Mouse (Mus musculus) heart, adult 9 months (tissue): Measurements from ENCODE around the gene Iqcd.
A peak's percentile ranks its signal among the peaks of the same experiment; 100 is the strongest.

Experiments
- DNase-seq, 2 experiments: peaks; one replicate each; pipeline ENCODE4 v3.0.0; 2022; ENCODE audit warnings: low spot score in 2 of 2

Gene Iqcd

GRCm38 (mm10) chr5:120588569-120589094 is at the start of gene Iqcd, which contains the start of gene Tpcn1:
TSS of gene Iqcd (plus strand) at chr5:120589016.
TSS of gene Tpcn1 (minus strand) at chr5:120588673.
- DNase-seq = peak; percentile 99

GRCm38 (mm10) chr5:120548236-120548850 is 40.5 kb upstream of the Iqcd start:
- DNase-seq = no peak

DNA sequence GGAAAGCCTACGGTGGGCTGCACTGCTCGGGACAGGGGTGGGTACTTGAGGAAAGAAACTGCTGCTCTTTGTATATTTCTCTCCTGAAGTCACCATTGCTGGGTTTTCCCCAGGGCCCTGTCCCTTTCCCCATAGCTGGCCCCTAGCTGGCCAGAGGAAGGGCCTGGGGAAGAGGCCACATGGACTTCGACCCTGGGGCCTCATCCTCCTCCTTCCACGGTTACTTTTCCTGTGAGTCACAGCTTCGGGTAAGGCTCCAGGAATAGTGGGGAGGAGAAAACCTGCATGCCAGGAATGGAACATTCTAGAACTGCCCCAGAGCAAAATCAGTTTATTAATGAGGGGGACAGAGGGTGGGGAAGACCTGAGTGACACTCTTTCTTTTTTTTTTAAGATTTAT is 38.7 kb upstream of the Iqcd start:
- DNase-seq = no peak

DNA sequence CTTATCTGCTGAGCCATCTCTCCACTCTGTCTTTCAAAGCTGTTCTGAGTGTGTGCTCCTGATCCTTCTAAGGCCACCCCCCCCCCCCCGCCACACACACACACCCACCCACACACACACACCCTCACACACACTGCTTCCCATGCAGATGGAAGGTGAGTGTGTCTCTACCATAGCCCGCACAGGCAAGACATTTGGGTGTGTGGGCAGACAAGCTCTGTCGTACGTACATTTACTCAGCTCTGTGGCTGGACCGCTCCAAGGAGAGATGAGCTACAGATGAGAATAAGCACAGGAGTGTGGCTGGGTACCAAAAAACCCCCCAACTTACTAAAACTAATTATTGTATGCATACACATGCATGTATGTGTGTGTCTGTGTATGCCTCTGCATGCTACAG is 38.1 kb upstream of the Iqcd start:
- DNase-seq = no peak

DNA sequence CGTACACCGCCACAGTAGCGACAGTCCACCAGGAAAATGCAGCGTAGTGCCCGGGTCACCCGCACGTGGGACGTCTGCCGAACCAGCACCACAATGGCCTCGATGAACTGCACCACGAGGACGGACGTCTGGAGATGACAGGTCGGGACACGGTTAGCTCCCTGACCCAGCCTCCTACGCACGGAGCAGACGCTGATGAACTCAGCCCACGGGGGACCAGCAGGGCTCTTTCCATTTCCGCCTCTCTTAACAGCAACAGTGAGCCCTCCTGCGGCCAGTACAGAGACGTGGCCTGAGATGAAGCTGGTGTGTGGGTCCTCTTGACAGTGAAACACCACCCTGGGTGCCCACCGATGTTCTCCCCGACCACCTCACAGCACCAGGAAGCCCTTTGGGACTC is 32.9 kb upstream of the Iqcd start:
- DNase-seq = no peak

DNA sequence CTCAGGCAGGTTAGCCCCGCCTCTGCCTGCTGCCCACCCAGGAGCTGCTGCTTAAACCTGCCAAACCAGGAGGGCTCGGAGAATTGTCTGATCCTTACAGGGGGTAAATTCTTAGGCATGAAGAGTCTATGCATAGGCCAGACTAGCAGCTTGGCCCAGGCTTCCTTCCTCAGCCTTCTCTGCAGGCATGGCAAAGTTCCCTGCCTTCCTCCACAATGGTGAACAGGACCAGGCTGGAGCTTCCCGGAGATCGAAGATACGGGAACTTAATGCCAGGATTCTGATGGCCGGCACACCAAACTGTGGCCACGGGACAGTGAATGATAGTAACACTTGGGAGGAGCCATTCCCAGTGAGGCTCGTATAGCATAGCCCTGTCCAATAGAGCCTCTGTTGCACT is 30.8 kb upstream of the Iqcd start:
- no peak for DNase-seq

DNA sequence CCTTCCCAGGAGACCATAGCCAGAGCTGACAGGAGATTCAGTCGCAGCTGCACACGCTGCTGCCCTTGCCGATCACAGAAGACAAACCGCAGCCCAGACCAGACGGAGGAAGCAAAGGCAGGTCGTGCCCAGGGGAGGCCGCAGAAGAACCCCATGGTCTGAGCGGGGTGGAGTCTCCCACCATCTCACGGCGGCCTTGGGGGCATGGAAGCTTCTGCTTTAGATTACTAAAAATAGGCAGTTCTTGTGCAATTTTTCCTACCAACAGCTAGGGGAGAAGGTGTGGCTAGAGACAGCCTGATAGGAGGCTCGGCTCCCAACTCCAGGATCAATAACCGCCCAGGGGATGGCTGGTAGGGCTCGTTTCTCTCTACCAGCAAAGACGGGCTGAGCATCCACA is 30.1 kb upstream of the Iqcd start:
- DNase-seq = peak in 1 of 2 experiments; percentile 51

- DNase-seq = peak in 1 of 2 experiments; percentile 16
Measured at GRCm38 (mm10) chr5:120560129-120560615, 28.6 kb upstream of the Iqcd start.

GRCm38 (mm10) chr5:120560616-120561311 is 28.1 kb upstream of the Iqcd start:
- DNase-seq = peak; percentile 84 to 85

DNA sequence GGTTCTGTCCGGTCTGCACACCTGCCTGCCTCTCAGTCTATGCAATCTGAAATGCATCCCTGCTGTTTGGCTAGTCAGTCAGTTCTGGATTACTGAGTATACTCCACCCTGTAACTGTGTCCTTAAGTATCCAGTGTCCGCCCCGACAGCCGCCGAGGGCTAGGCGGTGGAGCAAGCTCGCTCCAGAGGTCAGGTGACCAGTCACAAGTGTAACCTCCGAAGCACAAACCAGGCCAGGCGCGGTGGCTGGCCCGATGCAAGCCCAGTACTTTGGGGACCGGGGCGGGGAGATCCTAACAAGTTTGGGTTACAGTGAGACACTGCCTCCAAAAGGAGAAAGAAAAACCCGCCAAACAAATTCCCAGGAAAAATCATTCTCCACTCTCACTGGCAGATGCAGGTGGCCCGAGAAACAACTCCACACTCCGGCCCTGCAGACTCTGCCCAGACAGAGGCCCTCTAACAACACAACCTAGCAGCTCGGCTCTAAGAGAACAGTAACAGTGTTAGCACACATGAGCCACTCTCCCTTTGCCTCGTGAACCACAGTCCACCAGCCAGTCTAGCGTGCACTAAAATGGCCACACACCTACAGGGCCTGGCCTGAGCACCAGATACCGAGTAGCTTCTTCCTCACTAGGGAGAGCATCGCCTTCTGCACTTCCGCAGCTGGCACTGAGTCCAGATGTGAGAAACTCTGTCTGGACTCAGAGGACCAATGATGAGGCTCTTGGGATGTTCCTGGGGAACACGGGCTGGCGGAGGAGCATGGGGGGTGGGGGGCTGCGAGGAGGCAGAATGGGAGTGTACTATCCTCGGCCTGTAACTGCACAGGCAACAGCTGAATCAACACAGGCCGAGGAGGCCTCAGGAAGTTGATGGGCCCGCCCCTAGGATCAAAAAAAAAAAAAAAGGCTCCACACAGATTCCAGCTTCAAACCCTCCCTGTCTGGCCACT is 25.6 kb upstream of the Iqcd start:
- peak; percentile 78 to 80 for DNase-seq

DNA sequence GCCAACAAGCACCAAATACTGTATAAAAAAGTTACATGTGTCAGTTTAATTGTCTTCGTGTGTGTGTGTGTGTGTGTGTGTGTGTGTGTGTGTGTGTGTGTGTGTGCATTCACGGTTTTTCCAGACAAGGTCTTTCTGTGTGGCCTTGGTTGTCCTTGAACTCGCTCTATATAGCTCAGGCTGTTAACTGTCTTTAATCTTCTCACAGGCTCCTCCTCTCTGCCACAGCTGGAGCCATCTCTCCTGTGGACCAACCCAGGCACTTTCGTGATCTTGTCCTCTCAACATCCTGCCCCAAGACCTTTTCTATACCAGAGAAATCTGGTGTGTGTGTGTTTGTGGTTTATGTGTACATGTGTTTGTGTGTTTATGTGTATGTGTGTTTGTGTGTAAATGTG is 24.9 kb upstream of the Iqcd start:
- DNase-seq = no peak

DNA sequence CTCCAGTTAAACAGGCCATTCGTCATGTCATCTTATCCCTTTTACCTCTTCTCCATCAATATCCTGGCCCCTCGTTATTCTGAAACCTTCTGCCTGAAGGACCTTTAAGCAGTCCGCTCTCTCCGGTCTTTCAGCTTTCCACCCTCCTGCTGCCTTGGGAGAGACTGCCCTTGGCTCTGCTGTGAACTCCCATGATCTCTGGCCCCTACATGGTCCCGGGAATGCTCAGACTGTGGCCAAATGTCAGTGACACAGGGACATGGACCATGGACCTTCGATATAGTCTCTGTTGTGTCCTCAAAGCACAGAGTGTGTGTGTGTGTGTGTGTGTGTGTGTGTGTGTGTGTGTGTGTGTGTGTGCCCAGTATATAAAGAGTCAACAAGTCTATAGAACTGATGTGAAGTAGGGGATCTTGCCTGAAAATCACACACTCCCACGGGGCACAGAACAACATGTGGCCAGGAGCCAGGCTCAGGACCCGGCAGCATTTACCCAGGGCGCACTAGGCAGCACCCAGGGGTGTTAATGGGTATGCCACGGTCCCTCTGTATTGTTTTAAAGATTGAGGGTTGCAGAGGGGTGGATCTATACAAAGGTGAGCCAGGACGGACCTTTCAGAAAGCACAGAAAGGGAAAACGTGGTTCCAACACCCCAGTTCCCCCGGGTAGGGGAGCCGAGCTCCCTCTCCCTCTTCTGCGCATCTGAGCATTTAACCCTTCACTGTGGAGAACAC is 23.5 kb upstream of the Iqcd start:
- no peak for DNase-seq

DNA sequence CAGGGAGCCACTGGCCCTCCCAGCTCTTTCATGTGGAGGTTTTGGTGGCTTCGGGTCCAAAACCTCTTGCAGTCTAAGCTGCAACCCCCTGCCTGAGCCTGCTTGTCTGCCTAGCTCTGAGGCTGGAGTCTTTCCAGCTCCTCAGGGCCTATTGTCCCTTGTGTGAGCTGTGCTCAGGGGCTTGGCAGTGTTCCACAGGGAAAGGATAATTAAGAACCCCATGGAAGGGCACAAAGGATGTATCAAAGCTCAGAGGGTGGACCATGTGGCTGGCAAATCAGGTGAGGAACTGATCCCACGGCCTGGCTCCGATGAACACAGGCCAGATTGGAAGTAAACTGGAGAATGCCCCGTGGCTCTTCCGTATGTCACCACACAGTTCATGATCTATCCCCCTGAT is 22.7 kb upstream of the Iqcd start:
- DNase-seq = peak in 1 of 2 experiments; percentile 57

- DNase-seq = peak in 1 of 2 experiments; percentile 55
Measured at GRCm38 (mm10) chr5:120566681-120567252, 22.0 kb upstream of the Iqcd start.

DNA sequence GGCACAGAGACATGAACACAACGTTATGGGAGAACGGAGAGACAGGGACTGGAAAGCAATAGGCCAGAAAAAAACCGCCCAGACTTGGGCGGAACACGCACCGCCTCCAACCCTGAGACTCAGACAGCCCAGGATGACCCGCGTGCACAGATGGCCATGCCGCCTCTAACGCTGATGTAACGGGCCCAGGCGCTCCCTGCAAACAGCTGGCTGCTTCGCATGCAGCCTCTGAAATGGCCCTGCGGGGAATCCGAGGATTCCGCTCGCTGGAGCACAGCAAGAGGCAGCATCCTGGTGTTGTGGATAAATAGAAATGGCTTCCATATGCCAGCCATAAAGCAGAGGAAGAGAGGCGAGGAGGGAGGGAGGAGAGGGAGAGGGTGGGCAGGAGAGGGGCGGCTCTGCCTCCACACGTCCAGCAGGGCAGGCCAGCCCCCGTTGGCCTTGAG is 21.5 kb upstream of the Iqcd start:
- DNase-seq = peak; percentile 66 to 74

- no peak for DNase-seq
Measured at GRCm38 (mm10) chr5:120567761-120568211, 21.0 kb upstream of the Iqcd start.

DNA sequence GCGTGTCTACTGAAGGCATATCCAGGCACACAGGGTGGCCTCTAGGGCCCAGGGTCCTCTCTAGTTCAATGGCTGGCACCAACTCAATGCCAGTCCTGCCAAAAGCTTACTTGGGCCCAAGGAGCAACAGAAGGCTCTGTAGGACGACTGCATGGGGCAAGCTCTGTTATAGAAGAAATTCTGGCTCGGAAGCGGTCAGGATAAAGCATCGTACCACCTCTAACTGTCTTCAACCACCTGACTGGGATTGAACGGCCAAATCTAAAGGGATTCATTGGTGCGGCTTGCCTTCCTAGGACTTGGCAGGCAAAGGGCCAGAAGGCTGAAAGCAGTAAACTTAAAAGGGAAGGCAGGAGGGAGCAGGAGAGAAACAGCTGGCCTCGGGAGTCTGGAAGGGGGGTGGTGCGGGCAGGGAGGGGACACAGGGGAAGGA is 20.5 kb upstream of the Iqcd start:
- DNase-seq = no peak

GRCm38 (mm10) chr5:120568964-120569363 is 19.9 kb upstream of the Iqcd start:
- DNase-seq = no peak

- no peak for DNase-seq
Measured at GRCm38 (mm10) chr5:120569791-120570190, 19.0 kb upstream of the Iqcd start.

GRCm38 (mm10) chr5:120570289-120570897 is 18.4 kb upstream of the Iqcd start:
- DNase-seq = peak in 1 of 2 experiments; percentile 61
